Mouse (Mus musculus): ENCODE results near the gene Supt3. TPM values are rescaled to one million over a fixed set of nuclear protein-coding genes. Genes with fewer than 3 reads are reported as not detected.

The Supt3 gene
- total and polyA plus RNA-seq, 3 experiments: 6.4 to 30.1 (median 21.3) TPM

- DNase-seq: no peak
These were observed 356.8 kb downstream of the Supt3 start for GRCm38 (mm10) chr17:45133501-45134400.

DNA sequence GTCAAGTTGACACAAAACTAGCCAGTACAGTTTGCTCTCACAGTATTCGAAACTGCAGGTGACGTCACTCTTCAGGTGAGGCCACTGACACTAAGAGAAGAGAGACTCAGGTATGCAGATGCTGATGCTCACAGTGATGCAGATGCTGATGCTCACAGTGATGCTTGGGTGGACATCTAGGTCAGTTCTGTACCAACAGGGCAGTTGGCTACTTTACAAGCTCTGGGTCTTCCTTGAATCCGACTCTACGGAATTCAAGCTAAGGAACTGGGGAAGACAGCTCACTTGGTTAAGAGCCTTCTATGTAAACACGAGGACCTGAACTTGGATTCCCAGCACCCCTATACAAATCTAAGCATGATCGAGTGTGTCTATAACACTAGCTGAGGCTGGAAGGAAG is 359.5 kb downstream of the Supt3 start:
- DNase-seq: no peak

GRCm38 (mm10) chr17:45143043-45143442 is 366.1 kb downstream of the Supt3 start:
- DNase-seq: no peak

DNA sequence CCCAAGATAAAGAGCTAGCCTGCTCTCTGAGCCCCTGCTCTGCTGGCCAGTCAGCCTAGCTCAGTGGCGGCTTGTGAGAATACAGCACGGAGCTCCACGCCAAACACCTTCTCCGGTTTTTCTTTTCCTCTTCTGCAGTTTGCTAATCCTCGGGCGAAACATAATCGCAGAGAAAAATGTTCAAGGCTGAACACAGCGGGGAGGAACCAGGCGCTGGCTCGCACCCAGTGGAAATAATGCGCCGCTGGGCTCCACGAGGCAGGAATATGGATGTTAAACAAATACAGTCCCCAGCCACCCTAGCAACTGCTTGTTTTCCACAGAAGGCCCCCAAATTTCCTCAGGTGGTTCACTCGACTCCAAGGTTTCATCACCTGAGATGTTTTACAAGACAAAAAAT is 367.7 kb downstream of the Supt3 start:
- no peak for DNase-seq

- DNase-seq: no peak
These were observed 374.5 kb downstream of the Supt3 start for GRCm38 (mm10) chr17:45151312-45151929.

GRCm38 (mm10) chr17:45153721-45154120 is 376.8 kb downstream of the Supt3 start:
- DNase-seq: no peak

GRCm38 (mm10) chr17:45158171-45158691 is 381.3 kb downstream of the Supt3 start:
- peak; percentile 20 for DNase-seq

DNA sequence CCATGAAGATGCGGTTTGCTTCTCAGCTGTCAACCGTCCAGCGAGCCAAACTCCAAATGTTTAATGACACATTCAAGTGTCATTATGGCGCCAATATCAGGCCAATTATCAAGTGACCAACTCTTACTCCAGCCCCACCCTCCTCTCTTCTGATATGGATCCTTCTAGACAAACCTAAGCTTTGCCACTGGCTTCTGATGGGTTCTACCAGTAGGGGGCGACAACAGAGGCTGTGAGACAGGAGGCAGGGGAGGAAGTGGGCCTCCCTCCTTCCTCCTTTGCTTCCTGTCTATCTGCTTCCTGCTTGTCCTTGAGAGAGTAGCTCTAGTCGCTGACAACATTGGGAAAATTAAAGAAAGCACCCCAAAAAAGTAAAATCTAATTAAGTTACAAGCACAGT is 383.7 kb downstream of the Supt3 start:
- no peak for DNase-seq

DNA sequence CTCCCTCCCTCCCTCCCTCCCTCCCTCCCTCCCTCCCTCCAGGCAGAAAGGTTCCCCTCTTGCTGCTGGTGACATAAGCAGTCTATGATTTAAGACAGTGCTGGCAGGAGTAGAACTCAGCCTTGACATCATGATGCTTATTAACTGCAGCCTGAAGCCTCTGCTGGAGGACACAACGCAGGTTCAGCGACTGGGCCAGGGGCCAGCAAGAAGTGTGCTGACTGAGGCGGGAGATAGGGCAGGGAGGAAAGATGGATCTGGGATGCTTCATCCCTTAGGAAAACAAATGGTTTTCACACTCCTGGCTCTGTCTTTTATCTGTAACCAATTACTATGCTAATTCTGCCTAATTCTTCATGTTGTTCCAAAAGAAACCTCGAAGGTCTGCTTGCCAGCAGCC is 388.8 kb downstream of the Supt3 start:
- peak; percentile 76 for DNase-seq

Other genes with a start within 250 kb of the Supt3 start
- 10 to 100 TPM; 16.8 to 31.0 TPM for gene Runx2, start 37.6 kb downstream of the Supt3 start, total RNA-seq (2021)
- gene Runx2, start 37.6 kb downstream of the Supt3 start, polyA plus RNA-seq (2012; rRNA removed): 21.5 and 32.5 TPM in 2 replicates

All from adrenal gland, adult 2 months (tissue).